Mouse (Mus musculus) left cerebral cortex, postnatal 4 days (tissue): Measurements from ENCODE around the gene Oxct1. TPM values are rescaled to one million over a fixed set of nuclear protein-coding genes. Genes with fewer than 3 reads are reported as not detected.

ENCODE experiments used
- DNase-seq: peaks from one replicate; pipeline ENCODE4 v3.0.0-alpha.2; 2022
- intact Hi-C: fragments of 180-260 bp; cut with DNase I; formaldehyde crosslinking; loops from one replicate; pipeline ENCODE4 v1.15.1; 2025
- total RNA-seq, 2 experiments: library from RNA; stranded (reverse); gene quantifications; 2 replicates each; pipeline ENCODE4 v1.2.3; 2021

Oxct1 gene
- total RNA-seq, 2 experiments from 2014 or later = 404 to 414 TPM

DNA sequence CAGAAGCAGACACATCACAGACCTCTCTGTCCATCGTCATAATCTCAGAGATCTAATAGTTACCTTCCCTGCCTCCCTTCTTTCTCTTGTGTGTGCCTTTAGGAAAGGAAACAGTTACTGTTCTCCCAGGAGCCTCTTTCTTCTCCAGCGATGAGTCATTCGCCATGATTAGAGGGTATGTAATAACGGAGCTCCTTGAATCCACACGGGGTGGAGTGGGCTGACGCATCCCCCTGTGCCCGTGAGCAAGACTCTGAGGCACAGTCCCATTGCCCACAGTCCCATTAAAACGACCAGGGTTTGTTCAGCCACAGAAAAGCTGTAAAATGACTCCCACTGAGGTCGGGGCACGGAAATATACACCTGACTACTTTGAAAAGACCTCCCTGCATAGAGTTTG, 74.8 kb downstream of the Oxct1 start:
- intact Hi-C loops = no loop called here
- no peak for DNase-seq

DNA sequence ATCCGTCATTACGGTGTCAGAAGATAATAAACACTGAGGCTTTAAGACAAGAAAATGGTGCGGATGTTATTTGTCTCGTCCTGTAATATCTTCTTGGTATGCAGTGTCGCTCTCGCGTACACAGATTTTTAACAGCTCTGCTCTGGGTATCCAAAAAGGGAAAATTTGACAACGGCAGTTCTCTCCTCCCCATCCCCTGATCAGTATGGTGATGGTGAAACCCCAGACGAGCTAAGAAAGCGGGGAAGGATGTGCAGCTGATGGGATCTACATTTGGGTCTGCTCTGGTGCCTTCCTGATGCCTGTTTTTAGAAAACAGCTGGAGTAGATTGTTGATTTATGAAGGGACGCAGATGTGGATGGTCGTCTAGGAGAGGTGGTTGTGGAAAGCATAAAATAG, 78.1 kb downstream of the Oxct1 start:
- intact Hi-C loops = no loop called here

DNA sequence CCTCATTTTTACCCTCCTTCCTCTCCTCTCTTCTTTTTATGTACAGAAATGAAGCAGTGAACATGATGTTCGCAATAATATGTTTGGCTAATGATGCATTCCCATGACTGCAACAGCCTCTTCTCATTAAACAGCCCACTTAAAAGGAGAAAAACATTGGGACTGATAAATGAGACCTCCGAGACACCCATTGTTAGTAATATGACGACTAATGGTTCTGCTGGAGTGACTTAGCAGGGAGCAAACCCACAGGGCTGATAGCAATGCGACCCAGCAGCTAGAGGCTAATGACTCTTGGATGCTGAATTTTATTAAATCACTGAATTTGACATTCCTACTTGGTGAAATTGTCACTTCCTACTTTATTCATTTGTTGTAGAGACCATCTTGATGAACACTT, 79.3 kb downstream of the Oxct1 start:
- intact Hi-C loops = no loop called here
- no peak for DNase-seq

More for the DNA sequence above, 78.1 kb downstream of the Oxct1 start:
- DNase-seq = no peak

DNA sequence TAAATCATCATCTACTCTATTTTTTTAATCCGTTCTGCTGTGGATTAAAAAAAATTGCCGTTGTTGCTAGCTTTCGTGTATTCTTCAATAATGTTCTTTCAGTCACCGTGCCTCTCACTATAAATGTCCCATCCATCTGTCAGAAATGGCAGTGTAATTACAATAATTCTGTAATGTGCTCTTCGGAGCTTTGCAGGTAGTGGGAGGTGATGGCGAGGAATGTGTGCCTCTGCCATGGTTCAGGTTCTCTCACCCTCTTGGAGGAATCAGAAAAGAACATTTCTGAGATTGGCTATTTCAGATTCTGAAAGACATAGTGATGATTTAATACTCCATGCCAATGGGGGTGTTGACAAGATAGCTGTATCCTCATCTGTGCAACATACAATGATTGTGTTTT, 93.8 kb downstream of the Oxct1 start:
- DNase-seq = no peak
- intact Hi-C loops = no loop called here

DNA sequence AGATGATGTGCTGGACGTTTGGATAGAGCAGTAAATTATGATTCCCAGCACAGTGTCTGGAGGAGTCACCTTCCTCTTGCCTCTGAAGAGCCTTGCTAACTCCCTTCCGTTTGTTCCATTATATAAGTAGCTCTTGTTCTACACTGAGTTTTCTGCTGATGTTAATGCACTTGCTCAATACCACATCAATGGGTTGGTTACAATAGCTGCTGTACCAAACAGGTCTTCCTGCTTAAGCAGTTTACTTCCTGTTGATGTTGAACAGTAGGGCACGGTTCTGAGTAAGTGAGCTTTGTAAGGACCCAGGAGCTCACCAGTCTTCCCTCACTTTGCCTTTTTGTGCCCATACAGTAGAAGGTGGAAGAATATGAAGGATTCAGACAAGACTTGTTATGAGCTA, 98.5 kb downstream of the Oxct1 start:
- no peak for DNase-seq
- intact Hi-C loops = no loop called here

DNA sequence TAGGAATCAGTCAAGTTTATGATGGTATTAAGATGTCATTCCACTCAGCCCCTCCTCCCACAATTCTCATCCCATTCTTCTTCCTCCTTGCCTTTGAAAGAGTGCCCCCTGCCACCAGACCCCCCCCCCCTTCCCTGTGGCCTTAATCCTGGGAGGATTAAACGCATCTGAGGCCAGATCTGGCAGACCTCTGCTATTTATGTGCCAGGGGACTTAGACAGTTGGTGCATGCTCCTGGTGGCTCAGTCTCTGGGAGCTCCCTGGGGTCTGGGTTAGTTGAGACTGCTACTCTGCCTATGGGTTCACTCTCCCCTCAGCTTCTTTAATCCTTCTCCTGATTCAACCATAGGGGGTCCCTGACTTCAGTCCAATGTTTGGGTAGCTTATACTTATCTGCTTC, 112.3 kb downstream of the Oxct1 start:
- no peak for DNase-seq
- intact Hi-C loops = no loop called here

DNA sequence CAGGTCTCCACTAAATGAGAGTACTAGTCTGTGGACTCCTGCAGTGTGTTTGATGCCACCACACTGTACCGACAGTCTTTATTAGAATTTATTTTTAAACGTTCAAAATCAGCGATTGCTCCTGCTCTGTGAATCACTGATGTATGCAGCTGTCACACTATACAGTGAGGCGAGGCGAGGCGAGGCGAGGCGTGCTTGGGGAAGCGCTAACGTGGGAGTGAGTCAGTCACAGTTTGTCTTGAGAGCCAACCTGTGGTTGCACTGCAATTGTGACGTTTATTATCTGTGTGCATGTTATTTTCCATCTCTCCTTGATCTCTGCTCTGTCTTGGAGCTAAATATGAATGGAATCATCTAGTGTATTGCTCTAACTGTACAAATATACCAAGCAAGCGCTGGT, 113.3 kb downstream of the Oxct1 start:
- no peak for DNase-seq
- intact Hi-C loops = no loop called here

DNA sequence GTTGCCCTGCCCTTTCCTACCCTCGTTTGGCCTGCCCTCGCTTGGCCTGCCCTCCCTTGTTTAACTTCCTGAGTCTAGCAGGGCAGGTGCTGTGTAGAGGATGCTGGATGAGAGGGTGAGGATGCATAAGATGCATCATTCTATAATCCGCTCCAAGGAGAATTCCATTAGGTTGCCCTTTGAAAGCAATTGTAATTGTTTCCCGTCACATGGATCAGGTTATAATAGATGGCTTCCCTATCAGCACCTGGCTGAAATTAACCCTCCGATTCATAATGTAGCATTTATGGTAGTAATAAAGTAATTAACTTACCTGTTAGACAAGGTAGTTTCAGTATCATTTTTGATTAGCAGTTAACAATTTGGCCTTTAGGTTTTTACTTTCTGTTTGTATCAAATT, 119.2 kb downstream of the Oxct1 start:
- no peak for DNase-seq
- intact Hi-C loops = no loop called here

DNA sequence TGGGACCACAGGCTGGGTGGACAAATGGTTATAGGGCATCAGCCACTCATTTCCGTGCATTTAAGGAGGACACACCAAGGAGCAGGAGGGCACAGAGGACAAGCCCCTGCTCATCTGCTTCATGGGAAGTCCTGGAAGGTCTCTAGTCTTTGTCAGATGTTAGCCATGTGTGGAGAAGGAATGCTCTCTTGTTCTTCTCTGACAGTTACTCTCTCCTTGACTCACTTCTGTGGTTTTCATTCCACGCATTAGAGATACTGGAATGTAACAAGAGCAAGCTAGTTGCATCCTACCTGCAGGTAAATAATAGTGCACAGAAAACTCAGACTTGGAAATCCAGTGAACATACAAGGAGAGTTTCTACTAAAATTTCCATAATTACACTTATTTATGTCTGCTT, 121.5 kb downstream of the Oxct1 start:
- intact Hi-C loops = no loop called here
- DNase-seq = no peak

DNA sequence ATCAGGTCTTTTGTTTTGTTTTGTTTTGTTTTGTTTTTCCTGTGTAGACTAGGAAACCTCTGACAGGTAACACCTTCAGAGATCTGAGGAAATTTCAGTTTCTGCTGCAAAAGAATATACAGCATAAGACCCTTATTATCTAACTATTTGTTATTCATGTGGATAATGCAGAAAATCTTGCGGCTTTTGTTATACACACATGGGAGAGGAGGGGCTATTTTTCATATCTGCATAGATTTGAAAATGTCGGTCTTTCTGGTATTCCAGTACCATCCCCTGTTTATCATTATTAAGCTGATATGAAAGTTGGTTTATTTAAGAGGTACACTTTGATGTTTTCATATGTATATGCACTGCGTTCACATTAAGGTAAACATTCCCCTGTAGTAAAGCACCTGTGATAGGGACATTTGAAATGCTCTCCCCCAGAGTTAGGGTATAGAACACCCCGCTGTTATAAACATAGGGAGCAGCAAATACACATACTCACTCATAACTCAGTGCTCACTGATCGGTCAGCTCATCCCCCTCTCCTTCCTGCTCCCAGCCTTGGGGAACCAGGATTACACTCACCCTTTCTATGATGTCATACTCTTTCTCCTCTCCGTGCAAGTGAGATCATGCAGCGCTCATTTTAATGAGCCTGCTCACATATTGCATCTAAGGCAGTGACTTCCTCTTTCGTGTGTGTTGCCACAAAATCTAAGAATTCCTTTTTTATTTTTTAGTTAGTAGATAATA, 122.6 kb downstream of the Oxct1 start:
- intact Hi-C loops = no loop called here
- no peak for DNase-seq

DNA sequence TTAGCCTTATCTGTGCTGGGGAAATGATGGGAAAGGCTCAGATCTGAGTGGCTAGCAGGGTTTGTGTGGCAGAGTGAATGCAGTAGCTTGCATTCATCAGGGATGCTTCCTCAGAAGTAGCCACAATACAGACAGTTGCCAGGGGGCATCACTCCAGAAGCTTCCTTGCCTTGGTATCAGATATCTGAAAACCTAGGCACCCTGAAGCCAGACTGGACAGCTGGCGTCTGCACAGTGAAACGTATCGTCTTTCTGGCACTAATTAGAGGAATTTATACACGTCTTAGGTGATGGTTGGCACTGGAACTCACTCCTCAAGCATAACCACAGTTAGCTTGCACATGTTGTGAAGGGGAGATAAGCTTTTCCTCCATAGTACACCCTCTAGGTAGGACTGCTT, 128.5 kb downstream of the Oxct1 start:
- intact Hi-C loops = no loop called here
- DNase-seq = no peak

DNA sequence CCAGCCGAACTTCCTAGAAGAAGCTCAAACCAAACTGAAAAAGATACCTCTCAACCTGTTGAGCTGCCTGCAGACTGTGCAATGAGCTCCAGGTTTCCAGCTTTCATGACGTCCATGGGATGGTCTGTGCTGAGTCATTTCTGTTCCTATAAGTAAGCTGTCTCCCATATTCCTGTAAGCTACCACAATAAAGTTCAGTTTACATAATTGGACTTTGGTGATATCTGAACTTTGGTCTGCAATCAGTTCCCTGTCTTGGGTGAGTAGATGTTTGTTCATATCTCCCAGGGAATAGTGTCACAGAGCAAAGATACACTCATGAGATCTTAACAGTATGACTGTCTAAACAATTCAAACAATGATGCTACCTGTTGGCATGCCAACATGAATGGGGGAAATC, 141.8 kb downstream of the Oxct1 start:
- DNase-seq = no peak
- intact Hi-C loops = no loop called here

DNA sequence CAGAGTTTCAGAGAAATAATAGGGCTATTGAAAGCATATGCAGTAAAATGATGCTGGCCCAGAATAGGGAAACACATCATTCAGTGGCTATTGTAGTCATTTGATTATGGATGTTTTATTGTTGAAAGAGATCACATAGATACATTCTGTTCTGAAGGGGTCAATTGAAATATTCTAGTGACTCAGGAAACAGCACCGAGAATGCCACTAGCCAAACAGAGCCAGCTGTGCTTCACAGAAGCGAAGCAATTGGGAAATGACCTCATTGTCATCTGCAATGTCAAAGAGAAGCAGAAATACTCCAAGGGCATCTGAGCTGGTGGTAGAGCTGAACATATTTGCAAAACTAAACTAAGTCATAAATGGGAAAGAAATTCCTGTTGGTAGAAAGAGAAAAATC, 145.4 kb downstream of the Oxct1 start:
- DNase-seq = no peak
- intact Hi-C loops = no loop called here

DNA sequence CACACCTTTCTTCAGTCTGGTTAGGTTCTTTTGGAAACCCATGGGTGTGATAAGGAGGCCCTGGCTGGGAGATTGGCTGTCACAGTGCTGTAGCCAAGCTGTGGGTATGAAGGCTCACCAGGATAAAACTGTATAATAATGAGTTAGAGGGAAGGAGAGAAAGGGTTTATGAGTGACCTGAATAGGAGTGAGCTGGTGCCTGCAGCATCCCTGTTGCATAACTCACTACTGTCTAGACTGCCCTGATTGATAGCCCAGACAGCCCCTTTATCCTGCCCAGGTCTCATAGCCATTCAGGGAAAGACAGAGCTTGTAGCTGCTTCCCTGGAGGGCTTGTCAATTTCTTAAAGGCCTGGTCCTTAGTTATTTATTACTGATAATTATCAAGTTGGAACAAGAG, 171.7 kb downstream of the Oxct1 start:
- no peak for DNase-seq
- intact Hi-C loops = no loop called here

Other genes starting within 250 kb of the Oxct1 start
- 1 to 10 TPM; 8.0 to 8.3 TPM for gene Fbxo4, start 46.8 kb upstream of the Oxct1 start, total RNA-seq
- 10 to 100 TPM; 36.9 to 38.5 TPM for gene AW549877, start 30.6 kb upstream of the Oxct1 start, total RNA-seq